Mouse (Mus musculus): ENCODE measurements around the gene Smok3b.
A peak's percentile ranks its signal among the peaks of the same experiment; 100 is the strongest.

Smok3b gene

DNA sequence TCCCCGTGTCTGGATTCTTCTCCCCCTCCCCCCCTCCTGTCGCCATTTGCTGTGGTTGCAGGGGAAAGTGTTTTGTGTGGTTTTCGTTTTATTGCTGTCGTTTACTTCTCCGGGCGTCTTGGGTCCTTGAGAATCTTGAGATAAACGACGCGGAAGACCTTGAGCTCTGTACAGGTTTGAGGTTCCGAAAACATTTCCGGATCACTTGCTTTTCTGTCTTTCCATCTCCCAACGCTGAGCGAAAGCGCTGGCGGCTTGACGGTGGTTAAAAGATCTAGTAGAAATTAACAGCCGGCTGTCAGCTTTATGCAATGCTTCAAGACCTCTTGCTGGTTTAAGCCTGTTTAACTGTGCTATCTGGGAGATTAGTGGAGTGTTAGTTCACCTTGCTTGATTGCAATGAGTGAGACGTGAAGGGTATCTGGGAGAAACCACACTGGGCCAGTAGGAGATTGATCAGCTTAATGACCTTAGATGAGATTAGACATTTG lies 64.2 kb downstream of the Smok3b start:
- DNase-seq, result no peak

GRCm38 (mm10) chr5:138086842-138087241 lies 65.6 kb downstream of the Smok3b start:
- DNase-seq, result no peak

DNA sequence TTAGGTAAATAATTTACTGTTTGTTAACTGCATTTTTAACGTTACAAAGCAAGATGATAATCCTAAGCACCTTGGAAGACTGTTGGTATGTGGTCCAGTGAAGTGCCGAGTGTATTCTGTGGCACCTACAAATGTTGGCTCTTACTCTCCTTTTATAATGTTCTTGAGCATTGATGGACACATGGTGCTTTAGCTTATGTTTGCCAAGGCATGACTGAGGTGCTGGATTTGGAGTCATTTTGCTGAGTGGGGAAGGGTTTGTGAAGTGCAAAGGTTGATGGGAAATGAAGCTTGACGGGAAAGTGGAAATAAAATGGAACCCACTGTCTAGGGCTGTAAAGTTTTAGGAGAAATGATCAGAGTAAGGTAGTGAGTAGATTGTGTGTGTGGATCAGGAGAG lies 67.1 kb downstream of the Smok3b start:
- DNase-seq, result no peak

DNA sequence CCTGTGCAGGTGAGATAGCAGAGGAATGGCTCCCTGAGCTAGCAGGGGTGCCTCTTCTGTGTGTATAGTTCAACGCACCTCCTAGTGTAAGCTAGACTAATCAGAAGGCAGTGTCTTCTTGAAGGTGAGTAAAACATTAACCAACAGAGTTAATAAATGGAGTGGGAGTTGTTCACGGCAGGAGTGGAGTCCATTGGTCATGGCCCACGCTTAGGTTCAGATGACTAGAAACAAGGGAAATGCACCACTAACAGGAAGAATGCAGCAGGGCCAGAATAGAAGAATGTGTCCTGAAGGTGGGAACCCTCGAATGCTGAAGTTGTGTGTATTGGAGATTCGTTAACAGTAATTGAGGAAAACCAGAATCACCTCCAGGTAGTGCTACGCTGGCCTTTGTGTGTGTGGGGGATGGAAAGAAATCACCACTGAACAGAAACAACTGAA lies 67.9 kb downstream of the Smok3b start:
- DNase-seq, result no peak

- DNase-seq, result peak; percentile 42
Measured at GRCm38 (mm10) chr5:138090271-138090670, 69.0 kb downstream of the Smok3b start.

DNA sequence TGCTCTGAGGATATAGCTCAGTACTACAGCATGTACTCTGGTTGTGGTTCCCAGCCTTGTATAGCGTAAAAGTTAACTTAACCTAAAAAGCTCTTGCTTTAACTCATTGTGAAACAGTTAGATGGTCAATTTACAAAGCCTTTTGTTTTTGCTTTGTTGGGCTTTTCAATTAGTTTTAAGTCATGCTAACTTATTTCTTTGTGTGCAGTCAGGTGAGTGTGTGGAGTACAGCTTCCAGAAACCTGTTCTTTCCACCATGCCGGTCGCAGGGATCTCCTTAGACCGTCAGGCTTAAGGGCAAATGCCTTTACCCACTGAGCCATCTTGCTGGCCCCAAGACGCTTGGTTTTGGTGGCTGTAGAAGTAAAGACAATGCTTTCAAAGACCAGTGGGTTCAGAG lies 69.5 kb downstream of the Smok3b start:
- no peak for DNase-seq

DNA sequence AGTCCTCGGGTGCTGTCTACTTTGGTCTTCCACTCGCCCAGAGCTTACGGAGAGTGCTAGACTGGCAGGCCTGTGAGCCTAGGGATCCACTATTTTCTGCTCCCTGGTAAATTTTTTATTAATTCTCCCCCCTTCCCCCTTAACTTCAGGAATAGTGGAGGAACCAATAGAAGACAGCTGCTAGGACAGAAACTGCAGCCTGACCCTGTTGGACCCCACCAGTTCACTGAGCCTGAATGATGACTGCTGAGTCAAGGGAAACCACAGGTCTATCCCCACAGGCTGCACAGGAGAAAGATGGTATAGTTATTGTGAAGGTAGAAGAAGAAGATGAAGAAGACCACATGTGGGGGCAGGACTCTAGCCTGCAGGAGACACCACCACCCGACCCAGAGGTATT lies 71.5 kb downstream of the Smok3b start:
- no peak for DNase-seq

DNA sequence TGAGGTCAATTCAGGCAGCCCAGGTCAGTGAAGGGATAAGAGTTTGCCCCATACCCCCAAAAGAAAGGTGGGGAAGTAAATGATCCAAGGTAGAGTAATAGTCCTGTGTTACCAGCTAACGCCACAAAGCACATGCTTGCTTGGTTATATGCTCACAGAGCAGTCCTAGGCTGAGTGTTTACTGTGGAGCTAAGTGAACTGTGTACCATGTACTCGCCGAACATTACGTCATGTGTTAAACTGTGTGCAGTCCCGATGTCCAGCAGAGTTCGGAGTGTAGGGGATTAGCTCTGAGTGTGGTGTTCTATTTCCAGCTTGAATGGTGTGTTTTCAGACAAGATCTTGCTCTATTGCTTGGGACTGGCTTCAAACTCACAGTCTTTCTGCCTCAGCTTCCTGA lies 73.2 kb downstream of the Smok3b start:
- no peak for DNase-seq

Measured in embryo, embryonic 11 days (tissue).